Mouse (Mus musculus): ENCODE data around the gene Fah. TPM values are rescaled to one million over a fixed set of nuclear protein-coding genes. Genes with fewer than 3 reads are reported as not detected.

The Fah gene
- polyA plus RNA-seq, 1 experiment, result 22.2 TPM

GRCm38 (mm10) chr7:84566200-84566599 is 40.3 kb downstream of the Fah start:
- no peak for TF ChIP-seq USF1 (IDR thresholded peaks at IDR 0.05; ENCODE audit: low read depth)
- peak; percentile 8 for TF ChIP-seq CEBPB (IDR thresholded peaks at IDR 0.05; ENCODE audit: low read depth)
- Histone ChIP-seq H3K36me3 (ENCODE audit: control insufficient read depth, insufficient read depth) (peaks cover 4% of the 10 kb centered on the region), H3K79me3 (ENCODE audit: low read depth) (no peaks in the 10 kb centered on the region), H3K4me3 (ENCODE audit: insufficient read depth, poor library complexity, severe bottlenecking) (no peak overlapping the region), H3K79me2 (ENCODE audit: control insufficient read depth, insufficient read depth) (no peaks in the 10 kb centered on the region), H3ac (ENCODE audit: control insufficient read depth, insufficient read length, low read depth) (no peak overlapping the region), H3K27me3 (ENCODE audit: control insufficient read depth, insufficient read depth, insufficient read length) (no peaks in the 10 kb centered on the region)

GRCm38 (mm10) chr7:84564236-84564635 is 42.3 kb downstream of the Fah start:
- H3K79me3 ChIP-seq (ENCODE audit: low read depth), result no peaks in the 10 kb centered on the region
- TF ChIP-seq MYOG (IDR thresholded peaks at IDR 0.05; ENCODE audit: control insufficient read depth, extremely low read depth, insufficient read length) (no peak), CTCF (IDR thresholded peaks at IDR 0.05; ENCODE audit: control insufficient read depth, insufficient read depth, insufficient read length) (no peak), USF1 (IDR thresholded peaks at IDR 0.05; ENCODE audit: low read depth) (no peak), MYOD1 (IDR thresholded peaks at IDR 0.05; ENCODE audit: control insufficient read depth, insufficient read length, low read depth) (no peak), FOSL1 (IDR thresholded peaks at IDR 0.05; ENCODE audit: insufficient read depth, low read length, poor library complexity, severe bottlenecking) (no peak), MAX (IDR thresholded peaks at IDR 0.05) (no peak)
- H3ac ChIP-seq (ENCODE audit: control insufficient read depth, insufficient read length, low read depth), result no peak overlapping the region
- no peaks in the 10 kb centered on the region for H3K79me2 ChIP-seq (ENCODE audit: control insufficient read depth, insufficient read depth)
- peaks cover 4% of the 10 kb centered on the region for H3K36me3 ChIP-seq (ENCODE audit: control insufficient read depth, insufficient read depth)
- H3K27me3 ChIP-seq (ENCODE audit: control insufficient read depth, insufficient read depth, insufficient read length), result no peaks in the 10 kb centered on the region
- H3K4me3 ChIP-seq (ENCODE audit: insufficient read depth, poor library complexity, severe bottlenecking), result no peak overlapping the region

- no peak overlapping the region for H3K4me3 ChIP-seq (ENCODE audit: insufficient read depth, poor library complexity, severe bottlenecking)
- no peak overlapping the region for H3ac ChIP-seq (ENCODE audit: control insufficient read depth, insufficient read length, low read depth)
- H3K79me3 ChIP-seq (ENCODE audit: low read depth), result peaks cover 3% of the 10 kb centered on the region
- no peaks in the 10 kb centered on the region for H3K79me2 ChIP-seq (ENCODE audit: control insufficient read depth, insufficient read depth)
- TF ChIP-seq FOSL1 (IDR thresholded peaks at IDR 0.05; ENCODE audit: insufficient read depth, low read length, poor library complexity, severe bottlenecking), result no peak
- TF ChIP-seq CEBPB (IDR thresholded peaks at IDR 0.05; ENCODE audit: low read depth), result no peak
- no peak for TF ChIP-seq MYOG (IDR thresholded peaks at IDR 0.05; ENCODE audit: control insufficient read depth, extremely low read depth, insufficient read length)
- TF ChIP-seq USF1 (IDR thresholded peaks at IDR 0.05; ENCODE audit: low read depth), result no peak
- TF ChIP-seq MAX (IDR thresholded peaks at IDR 0.05), result no peak
- no peaks in the 10 kb centered on the region for H3K36me3 ChIP-seq (ENCODE audit: control insufficient read depth, insufficient read depth)
- no peaks in the 10 kb centered on the region for H3K27me3 ChIP-seq (ENCODE audit: control insufficient read depth, insufficient read depth, insufficient read length)
These were observed 46.0 kb downstream of the Fah start for GRCm38 (mm10) chr7:84560500-84560899.

GRCm38 (mm10) chr7:84557332-84557731 is 49.2 kb downstream of the Fah start:
- H3K79me3 ChIP-seq (ENCODE audit: low read depth), result peaks cover 9% of the 10 kb centered on the region
- TF ChIP-seq MYOD1 (IDR thresholded peaks at IDR 0.05; ENCODE audit: control insufficient read depth, insufficient read length, low read depth) (no peak), USF1 (IDR thresholded peaks at IDR 0.05; ENCODE audit: low read depth) (no peak), MYOG (IDR thresholded peaks at IDR 0.05; ENCODE audit: control insufficient read depth, extremely low read depth, insufficient read length) (no peak), FOSL1 (IDR thresholded peaks at IDR 0.05; ENCODE audit: insufficient read depth, low read length, poor library complexity, severe bottlenecking) (no peak), MAX (IDR thresholded peaks at IDR 0.05) (no peak), CTCF (IDR thresholded peaks at IDR 0.05; ENCODE audit: control insufficient read depth, insufficient read depth, insufficient read length) (no peak), CEBPB (IDR thresholded peaks at IDR 0.05; ENCODE audit: low read depth) (no peak)
- no peak overlapping the region for H3ac ChIP-seq (ENCODE audit: control insufficient read depth, insufficient read length, low read depth)
- no peak overlapping the region for H3K4me3 ChIP-seq (ENCODE audit: insufficient read depth, poor library complexity, severe bottlenecking)
- no peaks in the 10 kb centered on the region for H3K27me3 ChIP-seq (ENCODE audit: control insufficient read depth, insufficient read depth, insufficient read length)
- peaks cover 4% of the 10 kb centered on the region for H3K36me3 ChIP-seq (ENCODE audit: control insufficient read depth, insufficient read depth)
- no peaks in the 10 kb centered on the region for H3K79me2 ChIP-seq (ENCODE audit: control insufficient read depth, insufficient read depth)

GRCm38 (mm10) chr7:84555294-84555693 is 51.2 kb downstream of the Fah start:
- H3K4me3 ChIP-seq (ENCODE audit: insufficient read depth, poor library complexity, severe bottlenecking), result no peak overlapping the region
- TF ChIP-seq USF1 (IDR thresholded peaks at IDR 0.05; ENCODE audit: low read depth) (no peak), CTCF (IDR thresholded peaks at IDR 0.05; ENCODE audit: control insufficient read depth, insufficient read depth, insufficient read length) (no peak), FOSL1 (IDR thresholded peaks at IDR 0.05; ENCODE audit: insufficient read depth, low read length, poor library complexity, severe bottlenecking) (no peak), CEBPB (IDR thresholded peaks at IDR 0.05; ENCODE audit: low read depth) (no peak), MYOD1 (IDR thresholded peaks at IDR 0.05; ENCODE audit: control insufficient read depth, insufficient read length, low read depth) (no peak), MAX (IDR thresholded peaks at IDR 0.05) (no peak), MYOG (IDR thresholded peaks at IDR 0.05; ENCODE audit: control insufficient read depth, extremely low read depth, insufficient read length) (no peak)
- no peak overlapping the region for H3ac ChIP-seq (ENCODE audit: control insufficient read depth, insufficient read length, low read depth)
- H3K27me3 ChIP-seq (ENCODE audit: control insufficient read depth, insufficient read depth, insufficient read length), result no peaks in the 10 kb centered on the region
- H3K79me2 ChIP-seq (ENCODE audit: control insufficient read depth, insufficient read depth), result no peaks in the 10 kb centered on the region
- H3K36me3 ChIP-seq (ENCODE audit: control insufficient read depth, insufficient read depth), result peaks cover 4% of the 10 kb centered on the region
- peaks cover 11% of the 10 kb centered on the region for H3K79me3 ChIP-seq (ENCODE audit: low read depth)

- TF ChIP-seq MYOD1 (IDR thresholded peaks at IDR 0.05; ENCODE audit: control insufficient read depth, insufficient read length, low read depth) (no peak), FOSL1 (IDR thresholded peaks at IDR 0.05; ENCODE audit: insufficient read depth, low read length, poor library complexity, severe bottlenecking) (no peak), USF1 (IDR thresholded peaks at IDR 0.05; ENCODE audit: low read depth) (no peak), CEBPB (IDR thresholded peaks at IDR 0.05; ENCODE audit: low read depth) (no peak), CTCF (IDR thresholded peaks at IDR 0.05; ENCODE audit: control insufficient read depth, insufficient read depth, insufficient read length) (no peak), MAX (IDR thresholded peaks at IDR 0.05) (no peak), MYOG (IDR thresholded peaks at IDR 0.05; ENCODE audit: control insufficient read depth, extremely low read depth, insufficient read length) (no peak)
- Histone ChIP-seq H3K79me3 (ENCODE audit: low read depth) (peaks cover 13% of the 10 kb centered on the region), H3ac (ENCODE audit: control insufficient read depth, insufficient read length, low read depth) (no peak overlapping the region), H3K4me3 (ENCODE audit: insufficient read depth, poor library complexity, severe bottlenecking) (no peak overlapping the region), H3K36me3 (ENCODE audit: control insufficient read depth, insufficient read depth) (peaks cover 4% of the 10 kb centered on the region), H3K79me2 (ENCODE audit: control insufficient read depth, insufficient read depth) (no peaks in the 10 kb centered on the region), H3K27me3 (ENCODE audit: control insufficient read depth, insufficient read depth, insufficient read length) (no peaks in the 10 kb centered on the region)
These were observed 55.0 kb downstream of the Fah start for GRCm38 (mm10) chr7:84551472-84551871.
